11 mouse cellular contexts compared by ENCODE assay signal in genomic region chr12:81688537-81688936, GRCm38 (mm10). TPM values are rescaled to one million over a fixed set of nuclear protein-coding genes. Genes with fewer than 3 reads are reported as not detected.
DNase-seq lines count a peak whose midpoint lies in the region; ATAC-seq and TF ChIP-seq lines count a peak whose summit lies in the region.
"Had no signal": no experiment of that assay in that cellular context is flagged by ENCODE, and none has a peak within 500 bp of the region (broad histone marks: within the 10 kb centered on the region; RNA-seq: fewer than 3 reads in every experiment).

No protein-coding gene starts in this region.

- TF ChIP-seq CTCF in midbrain, postnatal 0 days (IDR thresholded peaks at IDR 0.05), result no peak
- TF ChIP-seq CTCF in cerebellum, adult 2 months (IDR thresholded peaks at IDR 0.05; ENCODE audit: borderline replicate concordance, insufficient read depth, low read depth, low read length), result no peak

- no peaks in the 10 kb centered on the region for H3K27me3 ChIP-seq in midbrain, postnatal 0 days (ENCODE audit: insufficient read depth, low read length)
- no peaks in the 10 kb centered on the region for H3K27me3 ChIP-seq in cerebellum, adult 2 months (ENCODE audit: control insufficient read depth, insufficient read depth, low read length)
- H3K27me3 ChIP-seq: hindbrain, embryonic 13.5 days; kidney, embryonic 15.5 days; limb, embryonic 15.5 days had no signal

- ATAC-seq in midbrain, postnatal 0 days (ENCODE audit: low FRiP score), result no peak

- H3K4me3 ChIP-seq in midbrain, postnatal 0 days (ENCODE audit: low read depth, low read length), result no peak overlapping the region
- no peak overlapping the region for H3K4me3 ChIP-seq in cerebellum, adult 2 months (replicated peaks; ENCODE audit: insufficient read depth, low read depth, low read length)
- H3K4me3 ChIP-seq: hindbrain, embryonic 13.5 days; kidney, embryonic 15.5 days; limb, embryonic 15.5 days had no signal

- H3K4me2 ChIP-seq in midbrain, postnatal 0 days (ENCODE audit: low read depth, low read length, poor library complexity, severe bottlenecking), result no peak overlapping the region
- H3K4me2 ChIP-seq: hindbrain, embryonic 13.5 days; kidney, embryonic 15.5 days; limb, embryonic 15.5 days had no signal

- 83% methylated on average over 4 of the region's 4 CpGs for WGBS in midbrain, postnatal 0 days
- 42% methylated on average over 4 of the region's 4 CpGs for WGBS in cerebellum, adult 2 months

- no peak overlapping the region for H3K9ac ChIP-seq in midbrain, postnatal 0 days (replicated peaks; ENCODE audit: low read length, poor library complexity, severe bottlenecking)
- H3K9ac ChIP-seq: hindbrain, embryonic 13.5 days; kidney, embryonic 15.5 days; limb, embryonic 15.5 days had no signal

- H3K9me3 ChIP-seq in midbrain, postnatal 0 days (ENCODE audit: low read length), result no peaks in the 10 kb centered on the region
- H3K9me3 ChIP-seq: hindbrain, embryonic 13.5 days; kidney, embryonic 15.5 days; limb, embryonic 15.5 days had no signal

- no peak for TF ChIP-seq POLR2A in cerebellum, adult 2 months (IDR thresholded peaks at IDR 0.05; ENCODE audit: borderline replicate concordance, insufficient read depth, low read length)

- no peak overlapping the region for H3K27ac ChIP-seq in midbrain, postnatal 0 days (ENCODE audit: low read depth, low read length)
- no peak overlapping the region for H3K27ac ChIP-seq in cerebellum, adult 2 months (ENCODE audit: insufficient read depth, low read length)
- H3K27ac ChIP-seq: hindbrain, embryonic 13.5 days; kidney, embryonic 15.5 days; limb, embryonic 15.5 days had no signal

- intact Hi-C loops in heart, postnatal 14 days (cut with DNase I), result no loop called here

- DNase-seq in 3T3-L1 (ENCODE audit: low read depth, low spot score), result peak; percentile 64
- DNase-seq in Muller cell, postnatal 12 days (ENCODE audit: inconsistent ontology term), result peak; percentile 51
- DNase-seq in heart, adult 18-20 months, result peak; percentile 39 to 68
- DNase-seq in heart, postnatal 14 days, result peak; percentile 23 to 40
- no peak for DNase-seq in midbrain, postnatal 0 days (ENCODE audit: low spot score)
- no peak for DNase-seq in cerebellum, adult 2 months
- DNase-seq in urinary bladder, adult 18-20 months (ENCODE audit: low spot score in 2 of 2), result no peak
- DNase-seq: cerebellum, postnatal 25 days had no signal

- H3K4me1 ChIP-seq in midbrain, postnatal 0 days (ENCODE audit: insufficient read depth, low read length), result no peaks in the 10 kb centered on the region
- H3K4me1 ChIP-seq in cerebellum, adult 2 months (ENCODE audit: control insufficient read depth, insufficient read depth, low read length), result no peaks in the 10 kb centered on the region
- H3K4me1 ChIP-seq: kidney, embryonic 15.5 days; limb, embryonic 15.5 days had no signal

- no peaks in the 10 kb centered on the region for H3K36me3 ChIP-seq in midbrain, postnatal 0 days (ENCODE audit: insufficient read depth, low read length)
- H3K36me3 ChIP-seq: hindbrain, embryonic 13.5 days; kidney, embryonic 15.5 days; limb, embryonic 15.5 days had no signal

RNA-seq across cellular contexts. Expression of gene Ttc9, which starts 57.5 kb away (rescaled TPM):
- 1 to 10 TPM; 2.3 to 2.5 TPM for total RNA-seq in heart, adult 18-20 months (2021)
- 1 to 10 TPM; 3.2 to 3.5 TPM for total RNA-seq in heart, postnatal 14 days (2021)
- total RNA-seq in midbrain, postnatal 0 days (2014; rRNA removed), result 58.4 and 60.2 TPM in 2 replicates
- polyA plus RNA-seq in midbrain, postnatal 0 days (2015; fragmentation: Nextera tagmentation; extraction: Ambion mirVana), result 16.3 and 16.7 TPM in 2 replicates
- 43.5 and 43.8 TPM in 2 replicates for polyA plus RNA-seq in cerebellum, adult 2 months (2012; rRNA removed)

Comparison
In these comparisons a context has a peak if more than half of its experiments do, and no peak if none do; other contexts are left out.
1. DNase-seq: peak in 3T3-L1 (single experiment), Muller cell, postnatal 12 days (single experiment), heart, adult 18-20 months (2 of 2) and heart, postnatal 14 days (2 of 2); none in midbrain, postnatal 0 days (single experiment), cerebellum, adult 2 months (0 of 2) and urinary bladder, adult 18-20 months (0 of 2).
2. RNA of gene Ttc9, which starts 57.5 kb away (total RNA-seq): 58.4 to 60.2 TPM in midbrain, postnatal 0 days; 3.2 to 3.5 TPM in heart, postnatal 14 days and 2.3 to 2.5 TPM in heart, adult 18-20 months; every median in the first group is over 10 times any median in the second.